Mouse (Mus musculus) liver, embryonic 12.5 days (tissue): ENCODE data around the gene Fam24b. TPM values are rescaled to one million over a fixed set of nuclear protein-coding genes. Genes with fewer than 3 reads are reported as not detected.

Experiments
- ATAC-seq: fragments of 200-750 bp; cut with Nextera tagmentation; 2 replicates; pipeline ENCODE4 v1.8.0; 2017; ENCODE audit warnings: moderate number of reproducible peaks, mild to moderate bottlenecking, moderate library complexity
- H3K27ac ChIP-seq: fragments of 300-500 bp; sonication (generic); 2 replicates; pipeline ENCODE4 v1.5.1; 2016; ENCODE audit warnings: mild to moderate bottlenecking
- H3K27me3 ChIP-seq: fragments of 300-500 bp; sonication (generic); replicated peaks from 2 replicates; pipeline ENCODE4 v1.6.1; 2016; ENCODE audit warnings: mild to moderate bottlenecking, moderate library complexity
- H3K36me3 ChIP-seq: fragments of 300-500 bp; sonication (generic); 2 replicates; pipeline ENCODE4 v1.6.1; 2016; ENCODE audit warnings: mild to moderate bottlenecking, moderate library complexity
- H3K4me1 ChIP-seq: fragments of 300-500 bp; sonication (generic); 2 replicates; pipeline ENCODE4 v1.6.1; 2016
- H3K4me2 ChIP-seq: fragments of 300-500 bp; sonication (generic); 2 replicates; pipeline ENCODE4 v1.6.1; 2016; ENCODE audit warnings: mild to moderate bottlenecking, moderate library complexity
- H3K4me3 ChIP-seq: fragments of 300-500 bp; sonication (generic); 2 replicates; pipeline ENCODE4 v1.5.1; 2016; ENCODE audit warnings: mild to moderate bottlenecking, moderate library complexity
- H3K9ac ChIP-seq: fragments of 300-500 bp; sonication (generic); 2 replicates; pipeline ENCODE4 v1.6.1; 2016; ENCODE audit warnings: mild to moderate bottlenecking, moderate library complexity
- H3K9me3 ChIP-seq: fragments of 300-500 bp; sonication (generic); replicated peaks from 2 replicates; pipeline ENCODE4 v1.6.1; 2016; ENCODE audit warnings: mild to moderate bottlenecking, moderate library complexity
- WGBS: fragments of 180-500 bp; shearing (Covaris S2); methylation state at CpG from one replicate; pipeline ENCODE4 v1.1.7; 2016; ENCODE audit not compliant: insufficient replicate concordance; 5-methylcytosine and 5-hydroxymethylcytosine counted together
- polyA plus RNA-seq: library from polyadenylated mRNA; unstranded; fragments of >200 nt; fragmentation: Nextera tagmentation; extraction: Ambion mirVana; gene quantifications from 2 replicates; pipeline ENCODE4 v1.2.1, GENCODE M21; 2016

The Fam24b gene
- not detected in 2 replicates for polyA plus RNA-seq

- Histone ChIP-seq H3K4me3 (no peak within 1 kb of the TSS), H3K4me2 (no peak within 1 kb of the TSS), H3K27me3 (no peaks in the 10 kb centered on the region), H3K27ac (no peak within 1 kb of the TSS), H3K4me1 (no peaks in the 10 kb centered on the region), H3K36me3 (no peaks in the 10 kb centered on the region), H3K9ac (no peak within 1 kb of the TSS), H3K9me3 (no peaks in the 10 kb centered on the region)
- 71% methylated on average over 5 of the region's 5 CpGs for WGBS
- ATAC-seq = no peak
Measured at GRCm38 (mm10) chr7:131329416-131329815, at the start of gene Fam24b. Fam24b (minus strand) TSS chr7:131329516.

GRCm38 (mm10) chr7:131371880-131372651 is 42.8 kb upstream of the Fam24b start:
- H3K27ac ChIP-seq = peak overlapping the region; percentile 91
- peaks cover 23% of the 10 kb centered on the region for H3K4me1 ChIP-seq
- no peak for ATAC-seq
- H3K27me3 ChIP-seq = peaks cover 7% of the 10 kb centered on the region; the same call in 1 of the 2 replicates
- peak overlapping the region; percentile 76 for H3K4me3 ChIP-seq
- 34% methylated on average over 9 of the region's 9 CpGs for WGBS
- H3K36me3 ChIP-seq = peaks cover 10% of the 10 kb centered on the region
- peak overlapping the region; percentile 88 for H3K9ac ChIP-seq
- no peaks in the 10 kb centered on the region for H3K9me3 ChIP-seq
- H3K4me2 ChIP-seq = peak overlapping the region; percentile 83

DNA sequence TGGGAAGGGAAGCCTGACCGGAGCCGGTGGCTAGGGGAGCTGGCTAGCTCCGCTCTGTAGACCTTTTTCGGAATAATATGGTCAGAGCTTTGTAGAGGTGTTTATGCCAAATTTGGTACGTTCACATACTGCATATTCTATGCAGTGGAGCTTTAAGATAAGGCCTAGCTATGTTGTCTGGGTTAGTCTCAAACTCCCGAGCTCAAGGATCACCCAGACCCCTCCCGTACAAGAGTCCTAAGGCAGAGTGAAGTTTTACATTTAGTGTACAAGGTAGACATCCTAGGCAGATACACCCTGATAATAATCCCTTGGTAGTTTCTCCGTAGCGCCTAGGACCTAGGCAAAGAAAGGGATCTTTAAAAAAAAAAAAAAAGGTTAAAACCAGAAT is 42.1 kb upstream of the Fam24b start:
- H3K4me3 ChIP-seq = peak overlapping the region; percentile 76
- H3K27me3 ChIP-seq = peaks cover 10% of the 10 kb centered on the region; the same call in 1 of the 2 replicates
- H3K4me1 ChIP-seq = peaks cover 23% of the 10 kb centered on the region
- peak overlapping the region; percentile 88 for H3K9ac ChIP-seq
- peak overlapping the region; percentile 91 for H3K27ac ChIP-seq
- 2% methylated on average over 9 of the region's 9 CpGs for WGBS
- H3K4me2 ChIP-seq = peak overlapping the region; percentile 83
- H3K36me3 ChIP-seq = peaks cover 10% of the 10 kb centered on the region
- H3K9me3 ChIP-seq = no peaks in the 10 kb centered on the region
- peak; percentile 72 for ATAC-seq

DNA sequence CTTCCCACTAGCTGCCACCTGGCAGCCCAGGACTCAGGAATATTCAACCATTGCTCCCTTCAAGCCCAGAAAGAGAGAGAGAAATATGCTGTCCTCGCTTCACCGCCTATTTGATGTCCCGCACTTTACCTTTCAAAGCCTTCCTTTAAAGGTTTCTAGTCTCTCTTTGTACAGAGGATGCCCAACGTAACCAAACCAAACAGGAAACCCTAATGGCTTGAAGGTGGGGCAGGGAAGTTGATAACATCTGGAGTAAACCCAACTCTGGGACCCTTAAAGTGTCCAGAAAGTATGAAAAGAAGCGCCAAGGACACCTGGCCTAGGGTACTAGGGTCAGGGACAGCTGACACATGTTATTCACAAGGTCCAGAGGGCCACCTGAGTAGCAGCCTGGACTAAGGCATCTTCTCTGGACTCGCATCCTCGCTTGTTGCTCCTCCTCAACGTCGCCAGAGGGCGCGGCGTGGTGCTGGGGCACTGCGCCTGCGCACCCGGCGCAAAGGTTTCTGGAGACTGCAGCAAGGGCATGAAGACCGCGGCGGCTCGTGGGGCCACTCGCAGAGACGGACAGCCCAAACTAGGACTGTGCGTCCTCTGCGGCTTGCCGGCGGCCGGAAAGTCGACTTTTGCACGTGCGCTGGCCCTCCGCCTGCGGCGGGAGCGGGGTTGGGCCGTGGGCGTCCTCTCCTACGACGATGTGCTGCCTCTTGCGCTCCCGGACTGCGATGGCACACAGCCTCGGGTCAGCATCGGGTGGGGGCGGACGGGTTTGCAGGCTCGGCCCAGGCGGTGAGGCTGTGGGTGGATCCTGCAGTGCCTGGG is 41.5 kb upstream of the Fam24b start, which contains the start of gene Pstk:
Pstk (plus strand) TSS at position 494 of the 822 bp plus-strand sequence.
- H3K27ac ChIP-seq = peak within 1 kb of the TSS; percentile 91
- peak; percentile 94 for ATAC-seq
- H3K4me3 ChIP-seq = peak within 1 kb of the TSS; percentile 76
- H3K36me3 ChIP-seq = peaks cover 10% of the 10 kb centered on the region
- peaks cover 10% of the 10 kb centered on the region; the same call in 1 of the 2 replicates for H3K27me3 ChIP-seq
- H3K9me3 ChIP-seq = no peaks in the 10 kb centered on the region
- 3% methylated on average over 47 of the region's 47 CpGs for WGBS
- H3K4me1 ChIP-seq = peaks cover 23% of the 10 kb centered on the region
- peak within 1 kb of the TSS; percentile 83 for H3K4me2 ChIP-seq
- peak within 1 kb of the TSS; percentile 88 for H3K9ac ChIP-seq

GRCm38 (mm10) chr7:131364131-131364530 is 34.8 kb upstream of the Fam24b start:
- WGBS = 88% methylated on average over 8 of the region's 8 CpGs
- Histone ChIP-seq H3K4me2 (no peak overlapping the region), H3K36me3 (peaks cover 15% of the 10 kb centered on the region), H3K4me3 (no peak overlapping the region), H3K27me3 (peaks cover 10% of the 10 kb centered on the region; the same call in 1 of the 2 replicates), H3K27ac (0 out of 2 replicates have a peak overlapping the region, but pooled peaks have one; percentile 37), H3K4me1 (peaks cover 20% of the 10 kb centered on the region), H3K9me3 (no peaks in the 10 kb centered on the region), H3K9ac (0 out of 2 replicates have a peak overlapping the region, but pooled peaks have one; percentile 22)
- no peak for ATAC-seq

DNA sequence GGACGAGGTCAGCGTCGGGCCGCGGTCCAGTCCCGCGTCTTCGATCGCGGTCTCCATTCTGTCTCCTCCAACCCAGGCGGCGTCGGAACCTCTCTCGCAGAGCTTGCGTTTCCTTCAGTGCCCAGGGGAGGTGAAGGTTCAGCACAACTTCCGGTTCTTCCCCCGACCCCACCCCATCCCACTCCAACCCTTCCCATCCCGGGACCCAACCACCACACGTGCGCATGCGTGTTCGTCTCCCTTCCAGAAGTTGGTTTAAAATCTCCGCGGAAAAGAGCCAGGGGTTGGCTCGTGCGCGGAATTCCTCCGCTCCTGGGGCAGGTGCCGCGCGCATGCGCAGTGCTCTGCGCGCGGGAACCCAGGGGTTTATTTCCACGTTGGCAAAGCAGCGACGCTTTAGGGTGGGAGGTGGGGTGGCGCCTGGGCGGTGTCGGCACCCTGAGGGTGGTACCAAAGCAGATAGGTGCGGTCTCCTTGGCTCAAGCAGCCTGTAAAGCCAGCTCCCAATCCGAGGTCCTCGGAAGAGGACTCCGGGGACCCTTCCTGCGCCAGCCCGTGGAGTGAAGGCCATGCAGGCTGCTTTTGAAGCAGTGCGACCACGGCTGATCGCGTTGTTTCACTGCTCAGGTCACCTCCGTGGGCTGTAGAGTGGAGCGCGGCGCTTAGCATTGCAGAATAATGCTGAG is 33.4 kb upstream of the Fam24b start, which contains the start of gene 2310057M21Rik:
2310057M21Rik (minus strand) TSS at position 145 of the 686 bp plus-strand sequence.
- under 1% methylated on average over 55 of the region's 55 CpGs for WGBS
- Histone ChIP-seq H3K9me3 (no peaks in the 10 kb centered on the region), H3K4me2 (peak within 1 kb of the TSS; percentile 93)

DNA sequence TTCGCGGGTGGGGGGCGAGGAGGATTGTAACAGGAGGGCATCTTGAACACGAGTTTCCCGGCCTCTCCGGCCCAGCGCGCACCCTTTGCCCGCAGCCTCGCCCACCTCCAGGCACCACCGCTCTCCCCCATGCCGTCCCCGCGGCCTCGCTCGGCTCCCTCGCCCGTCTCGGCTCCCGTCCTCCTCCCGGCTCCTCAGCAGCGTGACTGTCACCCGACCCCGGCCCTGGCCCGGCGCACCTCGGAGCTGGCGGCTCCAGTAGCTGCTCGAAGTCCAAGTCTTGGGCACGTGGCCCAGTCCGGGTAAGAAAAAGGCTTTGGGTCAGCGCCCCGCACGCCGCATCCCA is 32.9 kb upstream of the Fam24b start:
- WGBS = under 1% methylated on average over 35 of the region's 35 CpGs

More for the DNA sequence above, 33.4 kb upstream of the Fam24b start, which contains the start of gene 2310057M21Rik:
- peaks cover 29% of the 10 kb centered on the region for H3K36me3 ChIP-seq
- peak within 1 kb of the TSS; percentile 92 for H3K27ac ChIP-seq
- peak within 1 kb of the TSS; percentile 97 for H3K9ac ChIP-seq
- H3K27me3 ChIP-seq = peaks cover 10% of the 10 kb centered on the region; the same call in 1 of the 2 replicates
- peak; percentile 95 for ATAC-seq
- H3K4me1 ChIP-seq = peaks cover 20% of the 10 kb centered on the region
- peak within 1 kb of the TSS; percentile 94 for H3K4me3 ChIP-seq

GRCm38 (mm10) chr7:131356105-131356504 is 26.8 kb upstream of the Fam24b start:
- 88% methylated on average over 13 of the region's 13 CpGs for WGBS
- peaks cover 81% of the 10 kb centered on the region for H3K36me3 ChIP-seq

More for the DNA sequence above, 32.9 kb upstream of the Fam24b start:
- H3K4me3 ChIP-seq = peak overlapping the region; percentile 94
- no peaks in the 10 kb centered on the region for H3K9me3 ChIP-seq
- peaks cover 5% of the 10 kb centered on the region; the same call in 1 of the 2 replicates for H3K27me3 ChIP-seq
- peak overlapping the region; percentile 93 for H3K4me2 ChIP-seq
- peak; percentile 69 for ATAC-seq
- H3K27ac ChIP-seq = peak overlapping the region; percentile 92
- H3K9ac ChIP-seq = peak overlapping the region; percentile 97
- H3K4me1 ChIP-seq = peaks cover 20% of the 10 kb centered on the region
- H3K36me3 ChIP-seq = peaks cover 34% of the 10 kb centered on the region

DNA sequence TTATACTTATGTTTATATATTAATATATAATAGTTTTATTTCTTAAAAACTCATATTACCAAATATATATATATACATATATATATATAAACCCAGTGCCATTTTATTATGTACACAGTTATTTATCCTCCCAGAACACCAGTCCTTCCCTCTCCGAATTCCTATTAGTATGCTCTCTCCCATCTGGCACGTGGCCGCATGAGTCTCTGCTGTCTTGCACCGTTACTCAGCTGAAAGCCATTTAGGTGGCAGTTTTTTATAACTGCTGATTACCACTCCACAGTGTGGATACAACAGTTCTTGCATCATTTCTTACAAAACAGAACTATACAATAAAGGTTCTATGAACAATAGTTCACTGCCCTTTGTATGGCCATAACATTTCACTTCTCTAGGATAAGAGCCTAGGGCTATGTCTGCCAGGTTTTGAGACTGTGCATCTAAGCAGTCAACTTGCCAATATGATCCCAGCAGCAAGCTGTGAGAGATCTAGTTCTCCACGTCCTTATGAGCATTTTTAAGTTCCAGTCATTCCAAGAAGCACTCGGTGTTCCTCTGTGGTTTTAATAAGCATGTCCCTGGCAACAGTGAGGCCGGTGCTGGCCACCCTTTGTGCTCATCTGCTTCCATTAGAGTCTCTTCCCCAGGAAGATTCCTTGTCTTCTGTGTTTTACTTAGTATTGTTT is 16.7 kb upstream of the Fam24b start:
- no peaks in the 10 kb centered on the region for H3K27me3 ChIP-seq
- no peak overlapping the region for H3K4me2 ChIP-seq
- no peak overlapping the region for H3K9ac ChIP-seq
- H3K4me3 ChIP-seq = no peak overlapping the region
- H3K9me3 ChIP-seq = no peaks in the 10 kb centered on the region
- H3K27ac ChIP-seq = no peak overlapping the region
- H3K36me3 ChIP-seq = peaks cover 88% of the 10 kb centered on the region
- WGBS = 87% methylated on average over 7 of the region's 7 CpGs
- no peaks in the 10 kb centered on the region for H3K4me1 ChIP-seq
- no peak for ATAC-seq

More at GRCm38 (mm10) chr7:131356105-131356504, 26.8 kb upstream of the Fam24b start:
- H3K9ac ChIP-seq = no peak overlapping the region
- H3K4me3 ChIP-seq = no peak overlapping the region
- ATAC-seq = no peak
- no peak overlapping the region for H3K4me2 ChIP-seq
- no peaks in the 10 kb centered on the region for H3K9me3 ChIP-seq
- no peaks in the 10 kb centered on the region for H3K27me3 ChIP-seq
- no peak overlapping the region for H3K27ac ChIP-seq
- H3K4me1 ChIP-seq = peaks cover 3% of the 10 kb centered on the region

- Histone ChIP-seq H3K27ac (no peak overlapping the region), H3K4me1 (no peaks in the 10 kb centered on the region), H3K9ac (no peak overlapping the region), H3K9me3 (no peaks in the 10 kb centered on the region), H3K4me3 (no peak overlapping the region), H3K27me3 (no peaks in the 10 kb centered on the region), H3K36me3 (peaks cover 44% of the 10 kb centered on the region), H3K4me2 (no peak overlapping the region)
- 72% methylated on average over 8 of the region's 8 CpGs for WGBS
- no peak for ATAC-seq
Measured at GRCm38 (mm10) chr7:131337502-131338068, 8.3 kb upstream of the Fam24b start.
